Mouse (Mus musculus) c-Kit-positive CD71-positive TER-119-positive erythroid progenitor cells, embryonic 14.5 days (primary cell): ENCODE data around the gene Cdkl4.
"Not testable (repeated sequence)": the region's sequence is repeated elsewhere in the genome, so short reads cannot be mapped to it uniquely, and the experiment has no call there.

Experiments
- DNase-seq: peaks from one replicate; pipeline ENCODE4 v3.0.0-alpha.2; 2013; ENCODE audit warnings: low spot score

Gene Cdkl4

GRCm38 (mm10) chr17:80563762-80564610, 13.6 kb downstream of the Cdkl4 start:
- DNase-seq: not testable (repeated sequence)

DNA sequence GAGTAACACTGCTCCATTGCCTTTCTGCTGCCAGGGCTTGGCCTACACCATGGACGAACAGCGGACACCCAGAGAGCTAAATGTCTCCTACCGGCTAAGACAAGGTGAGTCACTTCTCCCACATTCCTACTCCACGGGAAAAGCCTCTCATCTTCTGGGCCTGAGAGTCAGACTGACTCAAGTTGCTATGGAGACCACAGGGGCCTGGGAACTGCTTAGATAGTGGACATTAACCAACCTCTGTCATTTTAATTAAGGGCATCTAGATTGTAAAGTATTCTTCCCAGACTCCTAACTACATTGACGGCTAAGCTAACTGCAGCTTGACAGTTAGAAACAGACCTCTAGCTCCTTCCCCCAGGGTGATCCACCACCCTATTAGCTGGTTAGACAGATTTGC, 14.8 kb downstream of the Cdkl4 start:
- no peak for DNase-seq

GRCm38 (mm10) chr17:80560669-80561401, 16.8 kb downstream of the Cdkl4 start:
- DNase-seq: peak; percentile 60

DNA sequence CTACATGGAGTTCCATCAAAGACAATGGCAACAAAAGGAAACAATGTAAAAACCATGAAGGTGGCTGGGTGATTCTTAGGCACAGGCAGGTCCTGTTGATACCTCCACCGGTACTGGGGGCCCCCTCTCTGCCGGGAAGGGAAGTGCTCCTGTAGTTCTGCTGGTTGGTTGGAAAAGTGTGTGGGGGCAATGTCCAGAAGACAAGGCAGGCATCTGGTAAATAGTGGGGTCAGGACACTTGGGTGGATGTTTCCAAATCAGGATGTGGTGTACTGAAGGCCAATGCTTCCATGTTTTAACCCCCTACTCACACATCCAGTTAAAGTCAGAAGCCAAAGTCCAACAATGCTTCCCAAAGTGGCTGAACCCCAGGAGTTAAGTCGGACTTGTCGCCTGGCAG, 17.9 kb downstream of the Cdkl4 start:
- DNase-seq: no peak

DNA sequence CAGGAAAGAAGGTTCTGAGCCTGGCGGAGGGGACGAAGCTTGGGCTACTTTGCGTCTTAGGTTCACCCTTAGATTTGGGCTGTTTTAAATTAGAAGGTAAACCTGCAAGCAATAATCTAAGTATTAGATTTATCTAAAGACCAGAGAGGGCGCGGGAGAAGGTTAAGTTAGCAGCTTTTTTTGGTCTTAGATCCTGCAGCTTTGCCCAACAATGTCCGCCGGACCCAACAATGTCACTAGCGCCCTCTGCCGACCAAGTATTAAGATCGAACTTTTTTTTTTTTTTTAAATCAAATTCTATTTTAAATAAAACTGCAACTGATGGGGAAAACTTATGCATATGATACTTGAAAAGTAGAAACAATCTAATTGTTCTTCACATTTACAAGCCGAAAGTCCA, 18.6 kb downstream of the Cdkl4 start:
- DNase-seq: peak; percentile 51

GRCm38 (mm10) chr17:80558583-80558982, 19.0 kb downstream of the Cdkl4 start:
- DNase-seq: no peak

DNA sequence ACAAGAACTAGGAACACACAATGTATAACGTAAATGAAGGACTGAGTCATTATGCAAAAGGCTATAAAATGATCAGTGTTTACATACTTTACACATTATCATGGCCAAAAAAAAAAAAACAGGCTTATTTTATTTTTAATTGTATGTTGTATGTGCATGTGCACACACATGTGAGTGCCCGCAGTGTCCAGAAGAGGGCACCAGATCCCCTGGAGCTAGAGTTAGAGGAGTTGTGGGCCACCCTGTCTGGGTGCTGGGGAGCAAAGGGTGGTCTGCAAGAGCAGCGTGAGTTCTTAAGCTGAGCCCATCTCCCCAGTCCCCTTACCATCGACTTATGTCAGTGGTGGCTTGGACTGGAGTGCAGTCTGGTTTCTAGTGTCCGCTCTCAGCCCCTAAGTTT, 20.2 kb downstream of the Cdkl4 start:
- no peak for DNase-seq

DNA sequence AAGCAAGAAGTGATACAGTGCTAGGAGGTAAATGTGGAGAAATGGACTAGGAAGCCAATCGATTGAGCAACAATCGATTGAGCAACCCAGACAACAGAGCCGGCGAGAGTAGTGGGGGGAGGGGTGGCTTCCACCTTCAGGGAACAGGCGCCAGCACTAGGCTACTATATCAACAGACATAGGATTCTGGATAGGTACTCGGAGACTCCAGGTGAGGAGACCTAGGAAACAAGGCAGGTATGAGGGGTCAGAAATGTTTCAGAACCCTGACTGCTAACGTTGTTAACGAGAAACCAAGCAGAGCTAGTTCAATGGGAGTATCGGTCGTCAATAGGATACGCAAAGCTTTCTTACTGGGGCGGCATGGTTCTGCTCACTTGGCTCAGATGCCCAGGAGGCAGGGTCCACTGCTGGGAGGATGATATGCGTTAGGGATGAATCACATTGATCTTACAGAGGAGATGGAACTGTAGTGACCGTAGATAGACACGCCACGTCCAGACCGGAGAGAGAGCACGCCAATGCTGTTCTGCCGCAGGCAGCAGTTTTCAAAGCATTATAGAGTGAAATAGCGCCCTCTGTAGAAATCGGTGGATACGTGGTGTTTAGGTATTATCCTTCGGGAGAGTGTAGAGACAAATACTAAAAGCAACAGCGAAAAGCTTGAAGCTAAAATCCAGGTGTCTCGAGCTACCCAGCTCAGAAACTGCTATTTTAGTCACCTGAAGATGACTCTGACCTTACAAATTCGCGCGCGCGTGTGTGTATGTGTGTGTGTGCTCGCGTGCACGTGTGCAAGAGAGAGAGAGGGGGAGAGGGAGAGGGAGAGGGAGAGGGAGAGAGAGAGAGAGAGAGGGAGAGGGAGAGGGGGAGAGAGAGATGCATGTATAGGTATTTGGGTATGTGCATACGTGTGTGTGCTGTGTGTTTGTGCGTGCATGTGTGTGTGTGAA, 24.0 kb downstream of the Cdkl4 start:
- peak; percentile 82 for DNase-seq

DNA sequence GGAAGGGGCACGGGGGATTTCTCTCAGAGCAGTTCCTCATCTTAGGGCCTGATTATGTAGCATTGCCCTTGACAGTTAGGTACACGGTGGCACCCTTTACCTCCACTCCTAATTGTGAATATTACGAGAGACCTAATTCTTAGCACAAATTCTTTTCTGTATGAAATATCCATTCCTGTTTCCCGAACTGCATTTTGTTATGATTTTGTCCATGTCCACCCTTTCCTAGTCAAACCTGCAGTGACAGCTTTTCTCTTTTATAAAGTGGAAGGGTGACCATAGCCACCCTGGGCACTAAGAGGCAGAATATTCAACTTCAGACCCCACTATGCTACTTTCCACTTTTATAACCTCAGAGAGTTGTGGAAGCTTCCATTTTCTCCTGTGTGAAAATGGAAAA, 25.0 kb downstream of the Cdkl4 start:
- DNase-seq: no peak

GRCm38 (mm10) chr17:80550981-80551380, 26.6 kb downstream of the Cdkl4 start:
- DNase-seq: no peak

DNA sequence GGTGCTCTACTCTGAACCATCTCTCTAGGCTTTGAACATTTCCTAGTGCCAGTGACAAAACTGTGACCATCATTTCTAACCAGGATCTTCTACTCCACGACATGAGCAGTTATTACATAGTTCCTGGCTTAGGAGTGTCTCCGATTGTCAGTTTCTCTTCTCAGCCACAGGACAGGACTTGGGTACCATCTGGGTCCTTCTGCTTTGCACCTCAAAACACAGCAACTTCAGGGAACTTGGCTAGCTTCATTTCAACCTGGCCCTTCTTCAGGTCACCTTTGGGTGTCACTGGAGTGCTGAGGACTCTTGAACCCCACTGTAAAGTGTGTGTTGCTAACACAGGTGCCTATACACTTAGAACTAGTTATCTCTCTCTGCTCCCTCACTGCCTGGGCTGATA, 30.8 kb downstream of the Cdkl4 start:
- no peak for DNase-seq

DNA sequence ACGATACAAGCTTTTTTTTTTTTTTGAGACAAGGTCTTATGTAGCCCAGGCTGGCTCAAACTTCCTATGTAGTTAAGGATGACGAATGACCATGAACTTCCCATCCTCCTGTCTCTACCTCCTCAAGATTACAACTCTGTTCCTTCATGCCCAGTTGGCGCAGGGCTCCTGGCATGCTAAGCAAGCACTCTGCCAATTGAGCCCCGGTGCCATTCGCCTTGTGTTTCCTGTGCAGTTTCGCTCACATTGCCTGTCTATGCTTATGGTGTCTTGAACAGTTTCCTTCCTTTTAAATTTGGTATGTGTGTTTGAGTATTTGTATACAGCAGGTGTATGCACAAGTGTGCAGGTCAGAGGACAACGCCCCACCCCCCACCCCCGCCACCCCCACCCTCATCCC, 31.4 kb downstream of the Cdkl4 start:
- no peak for DNase-seq

GRCm38 (mm10) chr17:80543646-80544045, 34.0 kb downstream of the Cdkl4 start:
- DNase-seq: no peak

GRCm38 (mm10) chr17:80537136-80537535, 40.5 kb downstream of the Cdkl4 start:
- no peak for DNase-seq

DNA sequence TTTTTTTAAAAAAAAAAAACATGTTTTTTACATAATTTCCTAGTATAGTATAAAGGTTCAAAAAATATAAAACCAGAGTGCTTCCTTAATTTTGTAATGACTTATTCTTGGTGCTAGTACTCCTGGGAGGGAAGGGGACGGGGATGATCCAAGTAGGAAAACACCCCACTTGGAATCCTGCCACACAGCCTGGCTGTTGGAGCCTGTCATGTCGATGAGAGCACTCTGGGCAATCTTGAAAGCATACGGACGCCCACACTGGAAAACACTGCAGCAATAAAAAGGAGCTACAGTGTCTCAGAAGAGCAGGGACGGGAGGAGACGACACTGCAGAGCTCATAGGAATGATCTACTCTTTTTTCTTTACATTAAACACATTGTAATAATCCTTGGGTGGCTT, 42.0 kb downstream of the Cdkl4 start:
- DNase-seq: no peak

- DNase-seq: not testable (repeated sequence)
Observed at GRCm38 (mm10) chr17:80531351-80531750, 46.3 kb downstream of the Cdkl4 start.

DNA sequence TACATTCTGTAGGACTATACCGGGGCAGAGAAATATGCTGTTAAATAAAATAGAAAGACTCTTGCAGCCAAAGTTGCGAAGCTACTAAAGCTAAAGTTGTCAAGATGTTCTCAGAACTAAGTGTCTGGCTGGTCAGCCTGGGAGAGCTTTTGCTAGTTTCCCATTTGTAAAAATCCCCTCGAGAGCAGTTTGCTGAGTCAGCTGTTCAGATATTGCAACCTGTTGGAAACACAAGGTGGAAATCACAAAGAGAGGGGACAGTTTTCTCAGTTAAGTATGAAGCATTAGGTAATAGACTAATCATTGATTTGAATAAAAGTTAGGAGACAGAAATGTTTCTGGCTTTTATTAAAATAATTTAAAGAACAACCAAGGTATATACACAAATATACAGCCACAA, 54.4 kb downstream of the Cdkl4 start:
- DNase-seq: no peak

GRCm38 (mm10) chr17:80522229-80522556, 55.4 kb downstream of the Cdkl4 start:
- no peak for DNase-seq

- DNase-seq: no peak
Observed at GRCm38 (mm10) chr17:80521521-80522228, 55.9 kb downstream of the Cdkl4 start.

GRCm38 (mm10) chr17:80520537-80520936, 57.1 kb downstream of the Cdkl4 start:
- DNase-seq: no peak

DNA sequence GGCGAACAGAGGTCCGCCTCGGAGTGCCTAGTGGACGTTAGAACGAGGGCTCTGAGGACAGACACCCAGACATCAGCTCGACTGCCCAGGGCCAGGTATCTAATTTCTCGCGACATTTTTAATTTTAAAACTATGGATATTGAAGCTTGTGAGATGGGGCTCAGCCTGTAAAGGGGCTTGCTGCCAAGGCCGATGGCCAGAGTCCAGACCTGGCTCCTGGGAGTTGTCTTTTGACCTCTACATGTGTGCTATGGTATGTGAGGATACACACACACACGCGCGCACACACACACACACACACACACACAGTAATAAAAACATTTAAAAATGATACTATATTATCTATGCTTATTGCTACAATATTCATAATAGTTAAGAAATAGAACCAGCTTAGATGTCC, 58.8 kb downstream of the Cdkl4 start:
- no peak for DNase-seq

DNA sequence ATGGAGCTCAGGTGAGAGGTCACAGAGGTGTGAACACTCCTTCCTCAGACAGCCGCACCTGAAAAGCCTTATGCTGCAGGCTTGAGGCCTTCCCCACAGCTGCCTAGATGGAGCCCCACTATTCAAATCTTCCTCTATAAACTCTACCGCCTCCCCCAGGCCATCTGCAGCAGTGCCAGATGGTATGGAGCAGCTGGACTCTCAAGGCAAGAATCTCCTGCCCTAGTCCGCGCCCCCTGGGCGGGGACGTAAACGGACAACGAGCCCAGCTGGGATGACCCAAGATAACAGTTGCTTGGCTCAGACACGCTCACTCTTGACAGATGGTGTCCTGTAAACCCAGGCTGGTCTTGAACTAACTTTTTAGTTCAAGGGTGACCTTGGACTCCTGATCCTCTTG, 60.4 kb downstream of the Cdkl4 start:
- DNase-seq: no peak
